Comparison of ENCODE assay signal across 25 mouse cellular contexts in the genomic region with DNA sequence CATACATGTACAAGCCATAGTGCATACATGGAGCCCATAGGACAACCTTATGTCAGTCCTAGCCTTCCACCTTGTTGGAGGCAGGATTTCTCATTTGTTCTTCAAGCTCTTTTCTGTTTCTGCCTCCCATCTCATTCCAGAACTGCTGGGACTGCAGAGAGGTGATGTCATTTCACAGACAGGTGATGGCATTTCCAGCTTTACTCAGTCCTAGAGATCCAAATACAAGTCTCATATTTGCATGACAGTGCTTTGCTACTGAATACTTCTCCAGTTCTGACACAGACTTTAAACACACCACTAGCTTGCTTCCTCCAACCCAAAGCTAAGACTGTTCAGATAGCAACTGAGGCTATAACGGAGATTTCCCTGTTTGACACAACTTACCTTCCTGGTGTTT. TPM values are rescaled to one million over a fixed set of nuclear protein-coding genes. Genes with fewer than 3 reads are reported as not detected.
"Had no signal": no experiment of that assay in that cellular context is flagged by ENCODE, and none has a peak within 500 bp of the region (broad histone marks: within the 10 kb centered on the region; RNA-seq: fewer than 3 reads in every experiment).

No protein-coding gene starts in this region.

- H3K9ac ChIP-seq: neural tube, embryonic 13.5 days; neural tube, embryonic 15.5 days; stomach, embryonic 15.5 days had no signal

- H3K36me3 ChIP-seq: neural tube, embryonic 13.5 days; neural tube, embryonic 15.5 days; stomach, embryonic 15.5 days had no signal

- H3K27ac ChIP-seq: neural tube, embryonic 13.5 days; neural tube, embryonic 15.5 days; stomach, embryonic 15.5 days; stomach, postnatal 0 days had no signal

- H3K27me3 ChIP-seq: stomach, embryonic 15.5 days had no signal

- DNase-seq: retina, postnatal 1 day; right cerebral cortex, adult 18-20 months; right cerebral cortex, postnatal 14 days; right cerebral cortex, postnatal 25 days; right cerebral cortex, postnatal 4 days; spleen, adult 18-20 months; thymus, adult 18-20 months; thymus, adult 2 months; thymus, postnatal 14 days; thymus, postnatal 25 days; thymus, postnatal 36 days; thymus, postnatal 4 days had no signal

- H3K4me3 ChIP-seq: neural tube, embryonic 13.5 days; neural tube, embryonic 15.5 days; stomach, embryonic 15.5 days had no signal

- H3K4me2 ChIP-seq: neural tube, embryonic 13.5 days; neural tube, embryonic 15.5 days; stomach, embryonic 15.5 days had no signal

- H3K9me3 ChIP-seq: neural tube, embryonic 13.5 days; neural tube, embryonic 15.5 days; stomach, embryonic 15.5 days had no signal

RNA-seq across cellular contexts. Expression of a gene that starts 4.9 kb away (rescaled TPM):
- total RNA-seq: neutrophil, adult 5-6 weeks had no signal
- polyA plus RNA-seq: neural tube, embryonic 13.5 days; neural tube, embryonic 14.5 days; neural tube, embryonic 15.5 days; small intestine, adult 2 months; spleen, adult 2 months; stomach, embryonic 14.5 days; stomach, embryonic 15.5 days; stomach, embryonic 16.5 days; stomach, postnatal 0 days; thymus, postnatal 0 days; urinary bladder, adult 2 months had no signal

RNA-seq across cellular contexts. Expression of a gene that starts 21.7 kb away (rescaled TPM):
- polyA plus RNA-seq: neural tube, embryonic 13.5 days; neural tube, embryonic 14.5 days; neural tube, embryonic 15.5 days; small intestine, adult 2 months; testis, adult 2 months; urinary bladder, adult 2 months had no signal

RNA-seq across cellular contexts. Expression of a gene that starts 29.2 kb away (rescaled TPM):
- total RNA-seq: neutrophil, adult 5-6 weeks had no signal
- polyA plus RNA-seq: neural tube, embryonic 13.5 days; neural tube, embryonic 14.5 days; neural tube, embryonic 15.5 days; small intestine, adult 2 months; spleen, adult 2 months; stomach, embryonic 14.5 days; stomach, embryonic 15.5 days; stomach, embryonic 16.5 days; stomach, postnatal 0 days; thymus, adult 2 months; thymus, postnatal 0 days; urinary bladder, adult 2 months had no signal
